9 mouse cellular contexts compared by ENCODE assay signal in genomic region chr8:47951380-47951932, GRCm38 (mm10). TPM values are rescaled to one million over a fixed set of nuclear protein-coding genes. Genes with fewer than 3 reads are reported as not detected.
A peak's percentile ranks its signal among the peaks of the same experiment; 100 is the strongest.
DNase-seq lines count a peak whose midpoint lies in the region; ATAC-seq and TF ChIP-seq lines count a peak whose summit lies in the region.
"Had no signal": no experiment of that assay in that cellular context is flagged by ENCODE, and none has a peak within 500 bp of the region (broad histone marks: within the 10 kb centered on the region; RNA-seq: fewer than 3 reads in every experiment).

No protein-coding gene starts in this region.

- no peak overlapping the region for H3K27ac ChIP-seq in midbrain, postnatal 0 days (ENCODE audit: low read depth, low read length)
- no peak overlapping the region for H3K27ac ChIP-seq in midbrain, embryonic 15.5 days
- H3K27ac ChIP-seq in heart, embryonic 13.5 days (replicated peaks), result peak overlapping the region; percentile 54
- H3K27ac ChIP-seq: midbrain, embryonic 12.5 days had no signal

- ATAC-seq in frontal cortex, adult (ENCODE audit: low TSS enrichment), result peak; percentile 38; the same call in 1 of the 2 replicates
- ATAC-seq in midbrain, postnatal 0 days (ENCODE audit: low FRiP score), result no peak
- no peak for ATAC-seq in midbrain, embryonic 15.5 days (replicated peaks)
- ATAC-seq in heart, embryonic 13.5 days (ENCODE audit: extremely low read depth, insufficient number of reproducible peaks, low FRiP score, low TSS enrichment), result peak; percentile 14; the same call in 1 of the 2 replicates
- peak; percentile 62; the same call in 1 of the 2 replicates for ATAC-seq in megakaryocyte-erythroid progenitor cell, adult 5-6 weeks (replicated peaks; ENCODE audit: low FRiP score, low TSS enrichment, poor library complexity, severe bottlenecking)

- H3K4me3 ChIP-seq in midbrain, postnatal 0 days (ENCODE audit: low read depth, low read length), result no peak overlapping the region
- H3K4me3 ChIP-seq in midbrain, embryonic 15.5 days, result no peak overlapping the region
- H3K4me3 ChIP-seq in heart, embryonic 13.5 days, result no peak overlapping the region
- H3K4me3 ChIP-seq: midbrain, embryonic 12.5 days had no signal

- no peak for DNase-seq in frontal cortex, postnatal 36 days (ENCODE audit: low spot score in 2 of 2)
- no peak for DNase-seq in midbrain, postnatal 0 days (ENCODE audit: low spot score)
- DNase-seq in ovary, adult 18-20 months (ENCODE audit: low spot score), result no peak
- no peak for DNase-seq in layer of hippocampus, postnatal 36 days

- no peak overlapping the region for H3K4me2 ChIP-seq in midbrain, postnatal 0 days (ENCODE audit: low read depth, low read length, poor library complexity, severe bottlenecking)
- no peak overlapping the region for H3K4me2 ChIP-seq in midbrain, embryonic 15.5 days
- no peak overlapping the region for H3K4me2 ChIP-seq in heart, embryonic 13.5 days
- H3K4me2 ChIP-seq: midbrain, embryonic 12.5 days had no signal

- no peaks in the 10 kb centered on the region for H3K9me3 ChIP-seq in midbrain, postnatal 0 days (ENCODE audit: low read length)
- H3K9me3 ChIP-seq in midbrain, embryonic 15.5 days, result no peaks in the 10 kb centered on the region
- H3K9me3 ChIP-seq in heart, embryonic 13.5 days, result no peaks in the 10 kb centered on the region
- H3K9me3 ChIP-seq: midbrain, embryonic 12.5 days had no signal

- no peaks in the 10 kb centered on the region for H3K27me3 ChIP-seq in midbrain, postnatal 0 days (ENCODE audit: insufficient read depth, low read length)
- H3K27me3 ChIP-seq in midbrain, embryonic 15.5 days (replicated peaks), result no peaks in the 10 kb centered on the region
- H3K27me3 ChIP-seq in heart, embryonic 13.5 days (replicated peaks), result no peaks in the 10 kb centered on the region
- H3K27me3 ChIP-seq: midbrain, embryonic 12.5 days had no signal

- H3K36me3 ChIP-seq in midbrain, postnatal 0 days (ENCODE audit: insufficient read depth, low read length), result no peaks in the 10 kb centered on the region
- H3K36me3 ChIP-seq in midbrain, embryonic 15.5 days (replicated peaks), result no peaks in the 10 kb centered on the region
- H3K36me3 ChIP-seq in heart, embryonic 13.5 days, result no peaks in the 10 kb centered on the region
- H3K36me3 ChIP-seq: midbrain, embryonic 12.5 days had no signal

- H3K4me1 ChIP-seq in midbrain, postnatal 0 days (ENCODE audit: insufficient read depth, low read length), result no peaks in the 10 kb centered on the region
- 0 out of 2 replicates have a peak, but pooled peaks cover 5% of the 10 kb centered on the region for H3K4me1 ChIP-seq in midbrain, embryonic 15.5 days
- H3K4me1 ChIP-seq in heart, embryonic 13.5 days, result peaks cover 37% of the 10 kb centered on the region

- H3K9ac ChIP-seq in midbrain, postnatal 0 days (replicated peaks; ENCODE audit: low read length, poor library complexity, severe bottlenecking), result no peak overlapping the region
- H3K9ac ChIP-seq in midbrain, embryonic 15.5 days, result no peak overlapping the region
- H3K9ac ChIP-seq in heart, embryonic 13.5 days, result peak overlapping the region; percentile 33; the same call in 1 of the 2 replicates
- H3K9ac ChIP-seq: midbrain, embryonic 12.5 days had no signal

- 76% methylated on average over 7 of the region's 7 CpGs for WGBS in midbrain, postnatal 0 days
- WGBS in midbrain, embryonic 15.5 days, result 84% methylated on average over 7 of the region's 7 CpGs
- WGBS in heart, embryonic 13.5 days, result 32% methylated on average over 7 of the region's 7 CpGs

- peak; percentile 59 for TF ChIP-seq CTCF in midbrain, postnatal 0 days (IDR thresholded peaks at IDR 0.05)

RNA-seq across cellular contexts. Expression of gene Wwc2, which starts 39.3 kb away (rescaled TPM):
- 9.6 and 10.1 TPM in 2 replicates for total RNA-seq in midbrain, postnatal 0 days (2014; rRNA removed)
- polyA plus RNA-seq in midbrain, postnatal 0 days (2015; fragmentation: Nextera tagmentation; extraction: Ambion mirVana), result 4.0 and 4.5 TPM in 2 replicates
- polyA plus RNA-seq in midbrain, embryonic 15.5 days (2015; fragmentation: Nextera tagmentation; extraction: Ambion mirVana), result 5.6 and 5.9 TPM in 2 replicates
- polyA plus RNA-seq in heart, embryonic 13.5 days (2015; fragmentation: Nextera tagmentation; extraction: Ambion mirVana), result 10.6 and 11.1 TPM in 2 replicates
- 5.1 and 5.8 TPM in 2 replicates for total RNA-seq in megakaryocyte-erythroid progenitor cell, adult 5-6 weeks (2014; fragmentation: Nextera tagmentation)
- 6.3 and 6.8 TPM in 2 replicates for total RNA-seq in megakaryocyte-erythroid progenitor cell, adult 5-6 weeks (2017)
- 10 to 100 TPM; 27.1 to 27.3 TPM for total RNA-seq in layer of hippocampus, postnatal 36 days (2021)

Comparison
In these comparisons a context has a peak if more than half of its experiments do, and no peak if none do; other contexts are left out.
1. ATAC-seq: peak in frontal cortex, adult (single experiment), heart, embryonic 13.5 days (single experiment) and megakaryocyte-erythroid progenitor cell, adult 5-6 weeks (single experiment); none in midbrain, postnatal 0 days (single experiment) and midbrain, embryonic 15.5 days (single experiment).